Mouse (Mus musculus): ENCODE measurements around the gene Cnpy3. TPM values are rescaled to one million over a fixed set of nuclear protein-coding genes. Genes with fewer than 3 reads are reported as not detected.

The Cnpy3 gene
- total and polyA plus RNA-seq, 3 experiments = 19.7 to 21.5 (median 19.8) TPM

- no peak overlapping the region for H3K4me3 ChIP-seq
- no peaks in the 10 kb centered on the region for H3K79me2 ChIP-seq (replicated peaks; ENCODE audit: control insufficient read depth, insufficient read depth, low read length)
- intact Hi-C loops (cut with DNase I) = no loop called here
- H3K27ac ChIP-seq = no peak overlapping the region
- H3K9ac ChIP-seq (ENCODE audit: low read depth, low read length) = no peak overlapping the region
- DNase-seq = no peak
- H3K27me3 ChIP-seq (ENCODE audit: control insufficient read depth, insufficient read depth, low read length) = no peaks in the 10 kb centered on the region
- TF ChIP-seq POLR2A (IDR thresholded peaks at IDR 0.05; ENCODE audit: insufficient read depth, low read depth, low read length) (no peak), EP300 (IDR thresholded peaks at IDR 0.05; ENCODE audit: insufficient read depth, low read depth, low read length) (no peak), CTCF (IDR thresholded peaks at IDR 0.05) (no peak)
- H3K36me3 ChIP-seq (ENCODE audit: control insufficient read depth, insufficient read depth, low read length) = no peaks in the 10 kb centered on the region
- WGBS = 85% methylated on average over 5 of the region's 5 CpGs
- H3K4me1 ChIP-seq (ENCODE audit: control insufficient read depth, insufficient read depth, low read length) = no peaks in the 10 kb centered on the region
Measured at GRCm38 (mm10) chr17:46786952-46787351, 34.9 kb upstream of the Cnpy3 start.

- intact Hi-C loops (cut with DNase I) = loop anchor here (2.0 kb wide), 1 partner anchor 76 kb away; the partner anchor contains the start of gene Bicral
- H3K4me1 ChIP-seq (ENCODE audit: control insufficient read depth, insufficient read depth, low read length) = no peaks in the 10 kb centered on the region; the same call in 1 of the 2 replicates
- H3K9ac ChIP-seq (ENCODE audit: low read depth, low read length) = no peak overlapping the region
- DNase-seq = no peak
- 87% methylated on average over 2 of the region's 2 CpGs for WGBS
- H3K36me3 ChIP-seq (ENCODE audit: control insufficient read depth, insufficient read depth, low read length) = peaks cover 5% of the 10 kb centered on the region
- no peaks in the 10 kb centered on the region for H3K27me3 ChIP-seq (ENCODE audit: control insufficient read depth, insufficient read depth, low read length)
- H3K79me2 ChIP-seq (replicated peaks; ENCODE audit: control insufficient read depth, insufficient read depth, low read length) = no peaks in the 10 kb centered on the region
- no peak for TF ChIP-seq CTCF (IDR thresholded peaks at IDR 0.05)
- TF ChIP-seq POLR2A (IDR thresholded peaks at IDR 0.05; ENCODE audit: insufficient read depth, low read depth, low read length) = no peak
- no peak for TF ChIP-seq EP300 (IDR thresholded peaks at IDR 0.05; ENCODE audit: insufficient read depth, low read depth, low read length)
- H3K4me3 ChIP-seq = peak overlapping the region; percentile 66
- peak overlapping the region; percentile 83 for H3K27ac ChIP-seq
Measured at GRCm38 (mm10) chr17:46783222-46783565, 31.2 kb upstream of the Cnpy3 start.

- peak; percentile 93 to 94 for DNase-seq
- no peaks in the 10 kb centered on the region; the same call in 1 of the 2 replicates for H3K4me1 ChIP-seq (ENCODE audit: control insufficient read depth, insufficient read depth, low read length)
- under 1% methylated on average over 44 of the region's 44 CpGs for WGBS
- peak; percentile 78 for TF ChIP-seq EP300 (IDR thresholded peaks at IDR 0.05; ENCODE audit: insufficient read depth, low read depth, low read length)
- TF ChIP-seq POLR2A (IDR thresholded peaks at IDR 0.05; ENCODE audit: insufficient read depth, low read depth, low read length) = peak; percentile 98
- TF ChIP-seq CTCF (IDR thresholded peaks at IDR 0.05) = peak; percentile 85
- peaks cover 5% of the 10 kb centered on the region for H3K36me3 ChIP-seq (ENCODE audit: control insufficient read depth, insufficient read depth, low read length)
- peak within 1 kb of the TSS; percentile 46 for H3K9ac ChIP-seq (ENCODE audit: low read depth, low read length)
- no peaks in the 10 kb centered on the region for H3K27me3 ChIP-seq (ENCODE audit: control insufficient read depth, insufficient read depth, low read length)
- H3K27ac ChIP-seq = peak within 1 kb of the TSS; percentile 83
- no peaks in the 10 kb centered on the region for H3K79me2 ChIP-seq (replicated peaks; ENCODE audit: control insufficient read depth, insufficient read depth, low read length)
- H3K4me3 ChIP-seq = peak within 1 kb of the TSS; percentile 66
- intact Hi-C loops (cut with DNase I) = loop anchor here (1.0 to 2.0 kb wide), 3 partner anchors 10 to 108 kb away; partner anchors contain the start of genes 2310039H08Rik, Bicral and Tbcc
Measured at GRCm38 (mm10) chr17:46782341-46783221, 30.6 kb upstream of the Cnpy3 start, which contains the start of gene Rpl7l1. TSS of gene Rpl7l1 (minus strand) at chr17:46782672.

GRCm38 (mm10) chr17:46781876-46782275 lies 29.9 kb upstream of the Cnpy3 start:
- Histone ChIP-seq H3K27ac (peak overlapping the region; percentile 83), H3K27me3 (ENCODE audit: control insufficient read depth, insufficient read depth, low read length) (no peaks in the 10 kb centered on the region), H3K36me3 (ENCODE audit: control insufficient read depth, insufficient read depth, low read length) (peaks cover 5% of the 10 kb centered on the region), H3K4me1 (ENCODE audit: control insufficient read depth, insufficient read depth, low read length) (no peaks in the 10 kb centered on the region; the same call in 1 of the 2 replicates), H3K79me2 (replicated peaks; ENCODE audit: control insufficient read depth, insufficient read depth, low read length) (no peaks in the 10 kb centered on the region), H3K4me3 (peak overlapping the region; percentile 66), H3K9ac (ENCODE audit: low read depth, low read length) (peak overlapping the region; percentile 46)
- TF ChIP-seq POLR2A (IDR thresholded peaks at IDR 0.05; ENCODE audit: insufficient read depth, low read depth, low read length) (no peak), CTCF (IDR thresholded peaks at IDR 0.05) (no peak), EP300 (IDR thresholded peaks at IDR 0.05; ENCODE audit: insufficient read depth, low read depth, low read length) (no peak)
- WGBS = 2% methylated on average over 11 of the region's 11 CpGs
- no peak for DNase-seq
- intact Hi-C loops (cut with DNase I) = loop anchor here (1.0 to 2.0 kb wide), 3 partner anchors 10 to 108 kb away; partner anchors contain the start of genes 2310039H08Rik, Bicral and Tbcc

DNA sequence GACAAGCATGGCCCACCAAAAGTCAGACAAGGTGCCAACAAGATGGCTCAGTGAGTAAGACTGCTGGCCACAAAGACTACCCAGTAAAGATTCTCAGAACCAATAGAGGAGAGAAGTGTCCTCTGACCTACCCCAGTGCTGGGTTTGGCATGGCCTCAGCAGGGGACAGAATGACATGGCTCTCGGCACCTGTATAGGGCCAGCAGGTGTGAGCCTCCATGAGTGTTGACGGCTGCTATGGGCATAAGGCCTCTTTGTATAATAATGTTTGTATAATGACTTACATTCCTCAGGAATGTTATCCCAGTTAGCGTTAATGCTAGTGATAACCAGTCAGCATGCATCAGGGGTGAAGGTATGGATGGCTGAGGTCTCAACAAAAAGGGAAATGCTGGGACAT lies 24.1 kb upstream of the Cnpy3 start:
- 78% methylated on average over 3 of the region's 3 CpGs for WGBS
- intact Hi-C loops (cut with DNase I) = no loop called here
- no peak for TF ChIP-seq POLR2A (IDR thresholded peaks at IDR 0.05; ENCODE audit: insufficient read depth, low read depth, low read length)
- no peak for TF ChIP-seq CTCF (IDR thresholded peaks at IDR 0.05)
- TF ChIP-seq EP300 (IDR thresholded peaks at IDR 0.05; ENCODE audit: insufficient read depth, low read depth, low read length) = no peak
- DNase-seq = no peak
- H3K79me2 ChIP-seq (replicated peaks; ENCODE audit: control insufficient read depth, insufficient read depth, low read length) = no peaks in the 10 kb centered on the region
- H3K27ac ChIP-seq = no peak overlapping the region
- peaks cover 2% of the 10 kb centered on the region for H3K4me1 ChIP-seq (ENCODE audit: control insufficient read depth, insufficient read depth, low read length)
- H3K9ac ChIP-seq (ENCODE audit: low read depth, low read length) = no peak overlapping the region
- H3K4me3 ChIP-seq = no peak overlapping the region
- H3K36me3 ChIP-seq (ENCODE audit: control insufficient read depth, insufficient read depth, low read length) = no peaks in the 10 kb centered on the region; the same call in none of the 2 replicates
- no peaks in the 10 kb centered on the region for H3K27me3 ChIP-seq (ENCODE audit: control insufficient read depth, insufficient read depth, low read length)

GRCm38 (mm10) chr17:46775070-46775469 lies 23.1 kb upstream of the Cnpy3 start:
- no peak for DNase-seq
- H3K27me3 ChIP-seq (ENCODE audit: control insufficient read depth, insufficient read depth, low read length) = no peaks in the 10 kb centered on the region
- 96% methylated on average over 9 of the region's 9 CpGs for WGBS
- peaks cover 2% of the 10 kb centered on the region for H3K4me1 ChIP-seq (ENCODE audit: control insufficient read depth, insufficient read depth, low read length)
- H3K36me3 ChIP-seq (ENCODE audit: control insufficient read depth, insufficient read depth, low read length) = no peaks in the 10 kb centered on the region
- H3K9ac ChIP-seq (ENCODE audit: low read depth, low read length) = no peak overlapping the region
- no peak overlapping the region for H3K4me3 ChIP-seq
- no peak overlapping the region for H3K27ac ChIP-seq
- H3K79me2 ChIP-seq (replicated peaks; ENCODE audit: control insufficient read depth, insufficient read depth, low read length) = no peaks in the 10 kb centered on the region
- intact Hi-C loops (cut with DNase I) = no loop called here
- TF ChIP-seq EP300 (IDR thresholded peaks at IDR 0.05; ENCODE audit: insufficient read depth, low read depth, low read length) (no peak), CTCF (IDR thresholded peaks at IDR 0.05) (no peak), POLR2A (IDR thresholded peaks at IDR 0.05; ENCODE audit: insufficient read depth, low read depth, low read length) (no peak)

Data from heart, adult 2 months (tissue).